Mouse (Mus musculus): Measurements from ENCODE around the gene Zfp53. TPM values are rescaled to one million over a fixed set of nuclear protein-coding genes. Genes with fewer than 3 reads are reported as not detected.

Gene Zfp53
- polyA plus RNA-seq, 1 experiment from 2014 or later, result 12.3 TPM

DNA sequence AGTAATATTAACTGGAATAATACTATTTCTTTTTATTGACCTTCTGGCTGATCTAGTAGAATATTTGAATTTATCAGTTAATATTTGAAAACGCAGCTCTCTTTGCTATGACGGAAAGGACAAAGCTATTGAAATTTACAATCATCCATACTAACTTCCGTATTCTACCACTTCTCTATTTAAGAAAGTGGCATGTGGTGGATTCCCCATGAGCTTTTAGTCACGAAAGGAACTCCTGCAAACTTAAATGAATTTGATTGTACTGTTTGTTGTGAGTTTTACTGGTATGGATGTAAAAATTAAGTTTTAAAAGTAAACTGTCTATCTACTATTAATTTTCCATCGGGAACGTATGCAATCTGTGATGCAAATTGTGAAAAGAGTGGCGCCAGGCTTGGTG, 47.3 kb downstream of the Zfp53 start:
- H3K4me3 ChIP-seq (ENCODE audit: low read length), result peak overlapping the region; percentile 53
- H3K27me3 ChIP-seq (ENCODE audit: insufficient read depth, low read length), result no peaks in the 10 kb centered on the region
- 39% methylated on average over 7 of the region's 7 CpGs for WGBS
- H3K9ac ChIP-seq (replicated peaks; ENCODE audit: low read length), result peak overlapping the region; percentile 70; the same call in 1 of the 2 replicates
- H3K4me1 ChIP-seq (ENCODE audit: insufficient read depth, low read length), result peaks cover 21% of the 10 kb centered on the region
- H3K4me2 ChIP-seq (replicated peaks; ENCODE audit: low read depth, low read length), result peak overlapping the region; percentile 87
- H3K36me3 ChIP-seq (ENCODE audit: insufficient read depth, low read length), result no peaks in the 10 kb centered on the region
- H3K9me3 ChIP-seq (ENCODE audit: low read length), result no peaks in the 10 kb centered on the region
- no peak overlapping the region for H3K27ac ChIP-seq (ENCODE audit: low read length)
- no peak for ATAC-seq (ENCODE audit: low FRiP score, low TSS enrichment)

DNA sequence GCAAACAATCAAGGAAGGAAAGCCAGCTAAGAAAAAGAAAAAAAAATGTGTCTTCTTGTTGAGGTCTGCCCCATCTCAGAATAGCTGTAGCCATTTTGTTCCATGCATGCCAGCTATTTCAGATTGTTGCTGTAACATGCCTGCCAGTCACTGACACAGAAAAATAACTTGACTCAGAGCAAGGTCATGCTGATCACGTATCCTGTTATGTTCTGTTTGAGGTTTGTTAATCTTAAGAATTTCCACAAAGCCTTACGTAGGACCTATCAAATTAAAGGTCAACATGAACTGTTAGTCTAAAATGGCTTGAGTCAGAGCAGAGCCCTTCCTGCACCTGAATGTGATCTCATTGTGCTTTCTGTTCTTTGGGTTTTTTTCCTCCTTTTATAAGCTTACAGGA, 47.9 kb downstream of the Zfp53 start:
- 52% methylated on average over 2 of the region's 2 CpGs for WGBS
- no peaks in the 10 kb centered on the region for H3K27me3 ChIP-seq (ENCODE audit: insufficient read depth, low read length)
- H3K9me3 ChIP-seq (ENCODE audit: low read length), result no peaks in the 10 kb centered on the region
- H3K27ac ChIP-seq (ENCODE audit: low read length), result no peak overlapping the region
- ATAC-seq (ENCODE audit: low FRiP score, low TSS enrichment), result no peak
- H3K36me3 ChIP-seq (ENCODE audit: insufficient read depth, low read length), result no peaks in the 10 kb centered on the region
- no peak overlapping the region for H3K4me3 ChIP-seq (ENCODE audit: low read length)
- no peak overlapping the region for H3K4me2 ChIP-seq (replicated peaks; ENCODE audit: low read depth, low read length)
- H3K9ac ChIP-seq (replicated peaks; ENCODE audit: low read length), result no peak overlapping the region
- H3K4me1 ChIP-seq (ENCODE audit: insufficient read depth, low read length), result peaks cover 19% of the 10 kb centered on the region

DNA sequence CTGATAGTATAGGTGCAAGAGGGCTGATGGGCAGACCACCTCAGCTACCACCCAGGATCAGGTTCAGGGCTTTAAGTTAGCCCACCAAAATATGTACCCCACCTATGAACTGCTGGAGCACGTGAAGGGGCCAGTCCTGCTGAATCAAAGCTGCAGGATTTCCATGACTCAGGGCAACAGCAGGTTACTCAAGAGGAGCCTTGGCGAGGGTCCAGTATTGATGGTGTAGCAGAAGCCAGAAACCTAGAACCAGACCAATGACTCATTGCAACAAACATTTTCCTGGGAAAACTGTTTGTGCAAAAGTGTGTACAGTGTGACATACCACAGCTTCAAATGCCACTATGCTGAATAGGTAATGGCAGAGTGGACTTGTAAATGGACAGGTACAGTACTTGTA, 69.0 kb downstream of the Zfp53 start:
- H3K4me3 ChIP-seq (ENCODE audit: low read length), result no peak overlapping the region
- no peak overlapping the region for H3K9ac ChIP-seq (replicated peaks; ENCODE audit: low read length)
- ATAC-seq (ENCODE audit: low FRiP score, low TSS enrichment), result no peak
- H3K4me1 ChIP-seq (ENCODE audit: insufficient read depth, low read length), result no peaks in the 10 kb centered on the region
- no peaks in the 10 kb centered on the region for H3K27me3 ChIP-seq (ENCODE audit: insufficient read depth, low read length)
- no peaks in the 10 kb centered on the region for H3K9me3 ChIP-seq (ENCODE audit: low read length)
- H3K36me3 ChIP-seq (ENCODE audit: insufficient read depth, low read length), result peaks cover 7% of the 10 kb centered on the region
- H3K27ac ChIP-seq (ENCODE audit: low read length), result no peak overlapping the region
- H3K4me2 ChIP-seq (replicated peaks; ENCODE audit: low read depth, low read length), result no peak overlapping the region
- 93% methylated on average over 2 of the region's 2 CpGs for WGBS

Other genes with a start within 250 kb of the Zfp53 start
- not detected in 2 replicates for gene Vmn1r235, start 232.6 kb upstream of the Zfp53 start, polyA plus RNA-seq (2015; fragmentation: Nextera tagmentation; extraction: Ambion mirVana)
- gene Vmn1r236, start 206.1 kb upstream of the Zfp53 start, polyA plus RNA-seq (2015; fragmentation: Nextera tagmentation; extraction: Ambion mirVana), result not detected in 2 replicates
- not detected in 2 replicates for gene Vmn1r237, start 177.1 kb upstream of the Zfp53 start, polyA plus RNA-seq (2015; fragmentation: Nextera tagmentation; extraction: Ambion mirVana)
- gene Zfp677, start 105.2 kb upstream of the Zfp53 start, polyA plus RNA-seq (2015; fragmentation: Nextera tagmentation; extraction: Ambion mirVana), result 3.9 and 4.1 TPM in 2 replicates
- gene Zfp54, start 65.8 kb upstream of the Zfp53 start, polyA plus RNA-seq (2015; fragmentation: Nextera tagmentation; extraction: Ambion mirVana), result 5.9 and 7.4 TPM in 2 replicates
- 16.6 and 17.4 TPM in 2 replicates for gene Zfp51, start 38.6 kb upstream of the Zfp53 start, polyA plus RNA-seq (2015; fragmentation: Nextera tagmentation; extraction: Ambion mirVana)
- gene Zfp52, start 46.5 kb downstream of the Zfp53 start, polyA plus RNA-seq (2015; fragmentation: Nextera tagmentation; extraction: Ambion mirVana), result 4.9 and 5.2 TPM in 2 replicates
- 20.5 and 20.6 TPM in 2 replicates for gene Zfp948, start 78.0 kb downstream of the Zfp53 start, polyA plus RNA-seq (2015; fragmentation: Nextera tagmentation; extraction: Ambion mirVana)
- gene Zfp983, start 161.6 kb downstream of the Zfp53 start, polyA plus RNA-seq (2015; fragmentation: Nextera tagmentation; extraction: Ambion mirVana), result 4.4 and 4.6 TPM in 2 replicates
- 4.8 and 6.6 TPM in 2 replicates for gene Gm10226, start 202.9 kb downstream of the Zfp53 start, polyA plus RNA-seq (2015; fragmentation: Nextera tagmentation; extraction: Ambion mirVana)
- 13.1 and 15.3 TPM in 2 replicates for gene Zfp760, start 218.7 kb downstream of the Zfp53 start, polyA plus RNA-seq (2015; fragmentation: Nextera tagmentation; extraction: Ambion mirVana)
- gene Zfp229, start 241.8 kb downstream of the Zfp53 start, polyA plus RNA-seq (2015; fragmentation: Nextera tagmentation; extraction: Ambion mirVana), result 8.2 and 8.3 TPM in 2 replicates